Mouse (Mus musculus) layer of hippocampus, adult 8-10 months (tissue): ENCODE data around the gene Vmn1r191. TPM values are rescaled to one million over a fixed set of nuclear protein-coding genes. Genes with fewer than 3 reads are reported as not detected.
"Not testable (repeated sequence)": the region's sequence is repeated elsewhere in the genome, so short reads cannot be mapped to it uniquely, and the experiment has no call there.

Experiments used
- DNase-seq, 2 experiments: peaks; one replicate each; pipeline ENCODE4 v3.0.0; 2022; ENCODE audit warnings: low spot score in 2 of 2
- microRNA-seq, 2 experiments: library from miRNA; unstranded; fragments of <30 nt; microRNA quantifications; one replicate each; pipeline ENCODE4 v1.2.0; 2022
- total RNA-seq, 4 experiments: library from RNA; stranded (reverse); gene quantifications; 2 replicates each; pipeline ENCODE4 v1.2.4; 2022

Vmn1r191 gene
- not detected for total RNA-seq

GRCm38 (mm10) chr13:22183869-22184268 is at the start of gene Vmn1r191:
TSS of gene Vmn1r191 (minus strand) at chr13:22183969.
- DNase-seq: no peak

GRCm38 (mm10) chr13:22223060-22223459 is 39.3 kb upstream of the Vmn1r191 start, which contains the start of gene Vmn1r193:
TSS of gene Vmn1r193 (minus strand) at chr13:22223160.
- not testable (repeated sequence) for DNase-seq

- DNase-seq: not testable (repeated sequence)
Observed at GRCm38 (mm10) chr13:22192756-22193155, 9.0 kb upstream of the Vmn1r191 start.

- no peak for DNase-seq
Observed at GRCm38 (mm10) chr13:22191041-22191440, 7.3 kb upstream of the Vmn1r191 start, which contains the start of gene Vmn1r192. TSS of gene Vmn1r192 (minus strand) at chr13:22191141.

DNA sequence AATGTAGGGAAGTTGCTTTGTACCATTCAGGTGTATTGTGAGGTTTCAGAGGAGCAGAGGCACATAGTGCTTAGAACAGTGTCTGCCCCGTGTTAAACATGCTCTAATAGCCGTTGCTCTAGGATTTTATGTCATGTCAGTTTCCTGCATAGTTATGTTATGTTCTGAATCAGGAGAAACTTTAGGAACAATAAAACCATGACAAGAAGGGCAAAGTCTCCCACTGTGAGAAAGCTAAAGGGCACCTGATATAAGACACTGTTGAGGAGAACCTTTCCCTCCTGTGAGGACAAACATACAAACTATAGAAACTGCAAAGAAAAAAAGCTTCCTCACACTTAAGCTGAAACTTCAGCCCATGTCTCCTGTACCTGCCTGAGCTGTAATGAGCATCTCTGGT is 6.6 kb upstream of the Vmn1r191 start:
- no peak for DNase-seq

DNA sequence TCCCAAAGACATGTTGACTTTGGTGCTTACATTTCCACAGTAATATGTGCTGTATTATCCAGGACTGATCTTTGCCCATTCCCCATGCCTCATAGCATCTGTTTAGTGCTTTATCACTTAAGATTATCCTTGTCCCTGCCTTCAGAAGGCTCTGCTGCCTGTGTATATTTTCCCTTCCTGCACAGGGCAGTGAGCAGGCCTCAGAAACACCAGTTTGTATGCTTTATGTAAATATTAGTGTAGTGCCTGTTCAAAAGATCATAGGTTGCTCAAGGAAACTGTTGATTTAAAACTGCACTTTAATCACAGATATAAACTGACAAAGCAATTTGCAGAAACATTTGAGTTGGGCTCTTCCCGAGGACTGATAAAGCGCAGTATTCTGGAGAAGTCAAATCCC is 5.5 kb upstream of the Vmn1r191 start:
- no peak for DNase-seq

- no peak for DNase-seq
Observed at GRCm38 (mm10) chr13:22168416-22168815, 15.4 kb downstream of the Vmn1r191 start.

GRCm38 (mm10) chr13:22136495-22137293 is 47.1 kb downstream of the Vmn1r191 start:
- not testable (repeated sequence) for DNase-seq

Small RNA genes within 50 kb of the gene (microRNA-seq; reads per million reads assigned to microRNA genes)
- 0 reads per million in 2 experiments for gene Gm23282
- 0 reads per million in 2 experiments for gene Gm25084

Other genes with a start within 250 kb of the Vmn1r191 start
- gene Zfp184, start 238.9 kb downstream of the Vmn1r191 start, total RNA-seq: 1 to 10 TPM; 1.9 to 4.5 (median 2.9) TPM
- not detected for gene Pom121l2, start 202.8 kb downstream of the Vmn1r191 start, total RNA-seq
- under 1 TPM; 0.29 to 0.84 (median 0.56) TPM for gene Prss16, start 174.2 kb downstream of the Vmn1r191 start, total RNA-seq
- 10 to 100 TPM in 3 of 4 experiments, 1 to 10 TPM in 1; 6.5 to 26.2 (median 15.2) TPM for gene Hist1h2ah, start 148.4 kb downstream of the Vmn1r191 start, total RNA-seq
- gene Hist1h2bk, start 148.1 kb downstream of the Vmn1r191 start, total RNA-seq: 10 to 100 TPM; 10.4 to 18.1 (median 16.5) TPM
- 10 to 100 TPM; 55.1 to 70.7 (median 60.0) TPM for gene Hist1h4i, start 142.6 kb downstream of the Vmn1r191 start, total RNA-seq
- 10 to 100 TPM in 2 of 4 experiments, 1 to 10 TPM in 2; 8.2 to 12.2 (median 10.1) TPM for gene Hist1h2ag, start 141.0 kb downstream of the Vmn1r191 start, total RNA-seq
- 10 to 100 TPM; 10.8 to 15.9 (median 12.1) TPM for gene Hist1h2bj, start 140.8 kb downstream of the Vmn1r191 start, total RNA-seq
- not detected for gene Vmn1r188, start 99.5 kb downstream of the Vmn1r191 start, total RNA-seq
- gene Vmn1r189, start 78.1 kb downstream of the Vmn1r191 start, total RNA-seq: not detected
- gene Vmn1r192, start 7.2 kb upstream of the Vmn1r191 start, total RNA-seq: not detected
- not detected for gene Vmn1r193, start 39.2 kb upstream of the Vmn1r191 start, total RNA-seq
- gene Vmn1r194, start 60.2 kb upstream of the Vmn1r191 start, total RNA-seq: not detected
- not detected for gene Vmn1r195, start 86.6 kb upstream of the Vmn1r191 start, total RNA-seq
- gene Vmn1r196, start 106.0 kb upstream of the Vmn1r191 start, total RNA-seq: not detected
- gene Vmn1r197, start 140.6 kb upstream of the Vmn1r191 start, total RNA-seq: not detected
- gene Vmn1r198, start 166.4 kb upstream of the Vmn1r191 start, total RNA-seq: not detected
- gene Vmn1r199, start 195.8 kb upstream of the Vmn1r191 start, total RNA-seq: not detected
- not detected for gene Vmn1r200, start 206.4 kb upstream of the Vmn1r191 start, total RNA-seq